Mouse (Mus musculus): ENCODE measurements at regions not wholly inside any gene's neighbourhood (a gene's known extent, or its start where the extent isn't known, plus 50 kb on each side); places are given as distances from the start of the nearest gene placed in this dataset.

GRCm38 (mm10) chr10:17356041-17356440 is 367.0 kb upstream of the Cited2 start:
- DNase-seq (ENCODE audit: low spot score in 2 of 2), result no peak

- DNase-seq (ENCODE audit: low spot score in 2 of 2), result no peak
Observed at GRCm38 (mm10) chr10:17362643-17363042, 360.4 kb upstream of the Cited2 start.

DNA sequence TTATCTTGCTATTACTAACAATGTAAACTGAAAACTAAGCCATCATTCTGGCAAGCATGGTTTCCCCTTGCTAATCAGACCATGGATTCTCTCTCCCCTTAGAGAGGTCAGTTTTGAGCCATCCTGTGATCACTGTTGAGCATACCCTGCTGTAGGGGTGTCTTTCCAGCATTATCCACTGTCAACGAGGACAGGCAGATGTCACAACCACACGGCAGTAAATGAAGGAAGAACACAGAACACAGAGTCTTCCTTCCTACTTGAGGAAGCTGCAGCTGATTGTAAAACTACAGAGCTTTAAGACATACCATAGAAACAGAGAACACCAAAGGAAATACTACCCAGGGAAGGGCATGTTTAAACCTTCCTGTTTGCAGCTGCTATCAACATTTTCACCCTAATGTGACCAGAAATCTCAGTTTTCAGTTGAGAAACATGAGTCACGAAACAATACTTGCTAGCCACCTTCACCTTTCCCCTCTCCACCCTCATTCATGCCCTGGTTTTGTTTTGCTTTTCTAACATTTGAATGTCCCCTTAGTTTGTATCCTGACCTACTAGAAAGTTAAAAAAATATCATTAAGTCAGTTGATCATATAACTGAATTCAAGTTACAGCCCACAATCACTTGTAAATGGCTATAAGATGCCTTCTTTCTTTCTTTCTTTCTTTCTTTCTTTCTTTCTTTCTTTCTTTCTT is 356.8 kb upstream of the Cited2 start:
- DNase-seq (ENCODE audit: low spot score in 2 of 2), result no peak

GRCm38 (mm10) chr10:17367026-17367425 is 356.0 kb upstream of the Cited2 start:
- no peak for DNase-seq (ENCODE audit: low spot score in 2 of 2)

DNA sequence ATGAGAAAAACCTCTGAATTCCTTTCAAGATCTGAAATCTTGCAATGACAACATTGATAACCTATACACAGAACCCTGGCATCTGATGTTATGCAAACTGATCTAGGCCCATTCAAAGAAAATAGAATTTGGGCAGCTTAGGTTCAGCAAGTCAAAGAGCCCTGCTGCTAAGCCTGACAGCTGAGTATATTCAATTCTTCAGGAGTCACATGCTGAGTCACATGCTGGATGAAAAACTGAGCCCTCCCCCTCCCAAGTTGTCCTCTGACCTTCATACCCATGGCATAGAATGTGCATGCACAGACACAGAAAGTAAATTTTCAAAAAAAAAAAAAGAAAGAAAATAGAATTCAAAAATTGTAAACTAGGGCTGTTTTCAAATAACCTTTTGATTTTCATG is 355.6 kb upstream of the Cited2 start:
- no peak for DNase-seq (ENCODE audit: low spot score in 2 of 2)

- DNase-seq (ENCODE audit: low spot score in 2 of 2), result no peak
Observed at GRCm38 (mm10) chr10:17368636-17369035, 354.4 kb upstream of the Cited2 start.

DNA sequence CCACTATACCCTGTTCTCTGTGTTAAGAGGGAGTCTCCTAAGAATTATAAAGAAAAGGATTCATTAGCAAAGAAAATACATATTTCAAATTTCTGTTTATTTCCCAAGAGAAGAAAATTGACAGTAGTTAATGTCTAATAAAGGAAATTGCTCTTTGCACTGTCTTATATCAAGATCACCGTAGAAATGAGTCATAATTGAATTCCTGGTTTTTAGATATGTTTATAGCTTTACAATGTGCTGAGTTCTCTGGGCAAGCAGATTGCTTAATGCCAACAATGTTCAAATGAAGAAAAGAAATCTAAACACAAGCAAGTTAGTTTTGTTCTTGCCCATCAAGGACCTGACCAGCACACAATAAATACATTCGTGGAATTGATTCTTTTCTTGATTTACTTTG is 350.1 kb upstream of the Cited2 start:
- no peak for DNase-seq (ENCODE audit: low spot score in 2 of 2)

DNA sequence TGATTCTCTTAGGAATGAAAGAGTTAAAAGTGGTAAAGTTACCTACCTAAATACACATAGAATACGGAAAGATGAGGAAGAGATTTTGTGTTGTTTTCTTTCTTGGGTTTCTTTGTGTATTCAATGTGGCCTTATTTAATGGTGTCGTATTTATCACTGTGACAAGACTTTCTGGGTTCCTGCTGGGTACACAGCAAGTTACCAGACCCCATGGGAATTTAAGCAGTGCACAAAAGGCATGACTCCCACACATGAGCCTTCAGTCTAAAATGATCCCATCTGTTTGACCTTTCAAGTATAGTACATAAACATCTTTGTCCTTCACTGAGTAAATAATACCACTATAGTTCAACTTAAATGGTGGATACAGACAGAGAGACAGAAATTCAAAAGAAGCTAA is 349.0 kb upstream of the Cited2 start:
- no peak for DNase-seq (ENCODE audit: low spot score in 2 of 2)

DNA sequence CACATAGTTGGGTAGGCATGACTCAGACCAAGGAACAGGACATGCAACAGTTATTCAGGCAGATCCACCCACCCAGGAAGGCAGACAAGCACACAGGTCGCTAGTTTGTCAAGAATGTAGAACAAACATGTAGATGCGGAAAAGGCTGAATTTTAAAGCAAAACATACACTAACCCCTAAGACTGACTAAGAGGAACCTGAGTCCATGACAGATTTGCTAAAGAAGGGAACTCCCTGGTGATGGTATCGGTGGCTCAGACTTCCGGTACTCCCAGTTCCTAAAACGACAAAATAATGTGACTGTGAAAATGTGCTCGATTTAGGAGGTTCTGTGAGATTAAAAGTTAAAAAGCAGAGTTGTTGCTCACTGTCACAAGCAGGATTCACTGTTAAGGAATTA is 340.0 kb upstream of the Cited2 start:
- DNase-seq (ENCODE audit: low spot score in 2 of 2), result no peak

GRCm38 (mm10) chr10:17385181-17385580 is 337.8 kb upstream of the Cited2 start:
- no peak for DNase-seq (ENCODE audit: low spot score in 2 of 2)

DNA sequence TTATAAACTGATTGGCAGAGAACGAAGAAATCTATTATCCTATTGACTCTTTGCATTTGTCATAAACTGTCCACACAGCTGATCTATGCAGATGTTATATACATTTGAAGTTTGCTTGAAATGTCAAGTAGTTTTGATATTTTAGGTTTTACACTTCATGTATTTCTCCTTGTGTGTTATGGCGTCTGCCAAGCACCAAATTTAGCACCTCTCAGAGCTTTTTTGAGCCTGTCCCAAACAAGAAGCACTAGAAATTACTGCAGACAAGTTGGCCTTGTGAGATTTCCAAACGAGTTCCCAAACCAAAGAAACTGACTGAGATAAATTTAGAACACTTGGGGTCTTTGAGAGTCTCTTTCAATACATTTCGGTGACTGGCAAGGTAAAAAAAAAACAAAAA is 335.7 kb upstream of the Cited2 start:
- no peak for DNase-seq (ENCODE audit: low spot score in 2 of 2)

- no peak for DNase-seq (ENCODE audit: low spot score in 2 of 2)
Observed at GRCm38 (mm10) chr10:17395495-17396224, 327.4 kb upstream of the Cited2 start.

GRCm38 (mm10) chr10:17403899-17404298 is 319.1 kb upstream of the Cited2 start:
- no peak for DNase-seq (ENCODE audit: low spot score in 2 of 2)

GRCm38 (mm10) chr10:17407854-17408606 is 315.0 kb upstream of the Cited2 start:
- no peak for DNase-seq (ENCODE audit: low spot score in 2 of 2)

DNA sequence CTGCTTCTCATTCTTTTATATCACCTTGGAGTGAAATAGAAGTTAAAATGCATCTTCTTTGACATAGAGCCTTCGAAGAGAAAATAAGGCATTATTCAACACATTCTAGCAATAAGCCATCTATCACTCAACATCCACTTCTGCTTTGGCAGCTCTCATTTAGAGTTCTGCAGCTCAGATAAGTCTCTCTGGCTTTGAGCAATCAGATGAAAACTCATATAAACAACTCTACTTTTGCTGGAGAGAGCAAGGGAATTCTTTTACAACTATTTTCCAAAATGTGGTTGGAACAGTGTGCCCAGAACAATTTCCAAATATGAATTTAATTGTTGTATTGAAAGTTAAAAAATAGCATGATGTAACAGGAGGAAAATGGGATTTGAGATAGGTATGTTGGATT is 314.2 kb upstream of the Cited2 start:
- no peak for DNase-seq (ENCODE audit: low spot score in 2 of 2)

DNA sequence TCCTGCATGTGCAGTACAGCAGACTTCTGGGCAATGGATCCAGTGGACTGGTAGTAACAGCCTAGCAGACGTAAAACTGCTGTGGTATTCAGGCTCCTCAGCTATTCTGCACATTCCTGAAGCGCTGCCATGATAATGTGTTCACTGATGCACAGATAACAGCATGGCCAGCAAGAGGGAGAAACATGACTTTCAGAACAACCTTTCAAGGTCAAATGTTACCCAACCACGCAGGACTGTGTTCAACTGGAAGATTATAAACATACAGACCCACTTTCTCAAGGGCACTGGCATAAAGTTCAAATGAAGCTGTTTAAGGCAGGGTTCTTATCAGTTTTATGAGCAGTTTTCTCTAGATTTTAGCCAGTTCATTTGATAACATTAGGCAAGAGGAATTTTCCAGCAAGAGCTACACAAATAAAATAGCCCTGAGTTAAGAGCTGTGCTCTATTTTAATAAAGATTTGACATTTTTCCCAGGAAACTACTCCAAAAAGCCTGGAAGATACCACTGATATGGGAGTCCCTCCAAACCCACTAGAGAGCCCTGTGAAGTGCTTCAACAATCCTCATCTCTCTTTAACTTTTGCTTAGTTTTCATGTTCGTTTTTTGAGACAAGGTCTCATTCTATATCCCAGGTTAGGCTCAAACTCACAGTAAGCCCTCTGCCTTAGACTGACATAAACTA is 311.6 kb upstream of the Cited2 start:
- no peak for DNase-seq (ENCODE audit: low spot score in 2 of 2)

DNA sequence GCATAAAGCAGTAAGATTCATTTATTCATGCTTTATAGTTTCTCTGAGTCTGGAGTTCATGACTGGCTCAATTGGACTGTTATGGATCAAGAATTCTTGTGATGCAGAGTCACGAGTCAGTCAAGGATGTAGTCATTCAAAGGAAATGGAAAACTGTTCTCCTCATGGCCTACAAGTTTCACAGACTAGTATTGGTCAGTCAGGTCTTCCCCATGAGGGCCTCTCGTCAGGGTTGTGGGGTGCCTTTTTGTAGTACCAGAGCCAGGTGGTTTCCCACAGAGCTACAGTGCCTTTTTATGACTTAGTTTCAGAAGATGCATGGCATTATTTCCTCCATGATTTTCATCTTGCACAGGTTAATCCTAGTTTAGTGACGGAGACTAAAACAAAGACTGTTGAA is 307.9 kb upstream of the Cited2 start:
- no peak for DNase-seq (ENCODE audit: low spot score in 2 of 2)

DNA sequence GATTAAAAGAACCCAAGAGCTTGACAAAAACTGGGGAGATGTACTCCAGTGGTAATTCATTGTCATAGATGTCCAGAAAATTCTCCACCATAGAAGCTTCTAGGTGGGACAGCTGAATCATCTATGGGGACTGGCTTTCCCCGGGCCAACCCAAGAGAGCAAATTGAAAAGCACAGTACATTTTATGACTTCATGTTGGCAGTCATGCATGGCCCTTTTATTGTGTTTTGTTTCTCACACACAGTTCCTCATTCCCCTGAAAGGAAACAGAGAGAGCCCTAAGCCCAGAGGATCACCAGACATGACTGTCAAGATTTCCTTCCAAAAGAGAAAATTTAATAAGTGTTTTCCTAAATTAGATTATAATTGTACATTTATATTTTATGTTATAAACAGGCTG is 306.9 kb upstream of the Cited2 start:
- DNase-seq (ENCODE audit: low spot score in 2 of 2), result peak; percentile 60 to 65

DNA sequence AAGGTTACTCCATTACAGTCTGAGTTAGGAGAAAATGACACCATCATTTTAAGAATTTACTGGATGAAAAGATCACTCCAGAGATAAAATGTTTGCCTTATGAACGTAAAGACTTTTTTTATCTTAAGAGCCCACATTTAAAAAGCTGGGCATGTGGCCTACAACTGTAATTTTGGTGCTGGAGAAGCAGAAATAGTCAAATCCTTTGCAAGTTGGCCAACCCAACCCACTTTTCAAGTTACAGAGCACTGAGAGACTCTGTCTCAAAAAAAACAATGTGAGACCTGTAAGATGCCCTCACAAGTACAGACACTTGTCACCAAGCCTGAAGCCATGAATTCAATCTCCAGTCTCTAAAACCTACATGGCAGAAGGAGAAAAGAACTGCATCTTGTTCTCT is 305.6 kb upstream of the Cited2 start:
- DNase-seq (ENCODE audit: low spot score in 2 of 2), result no peak

DNA sequence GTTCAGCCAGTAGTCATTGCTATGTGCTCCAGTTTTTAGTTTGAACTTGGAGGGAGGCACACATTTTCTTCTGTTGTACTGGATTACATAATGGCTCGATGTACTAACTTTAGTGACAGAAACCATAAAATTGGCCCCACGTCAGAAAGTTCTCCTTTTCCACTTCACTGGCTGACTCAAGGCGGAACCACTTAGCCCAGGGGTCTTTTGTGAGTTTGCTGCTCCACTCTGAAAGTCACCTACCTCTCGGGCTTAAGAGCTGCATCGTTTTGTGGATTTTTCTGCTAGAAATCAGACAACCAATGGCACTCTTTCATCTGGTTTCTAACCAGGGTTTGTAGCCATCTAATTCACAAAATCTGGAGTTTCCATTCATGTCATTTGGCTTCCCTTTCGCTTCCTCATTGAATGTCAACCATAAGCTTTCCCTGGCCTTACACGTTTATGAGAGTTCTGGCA is 304.8 kb upstream of the Cited2 start:
- DNase-seq (ENCODE audit: low spot score in 2 of 2), result peak; percentile 69 to 71

GRCm38 (mm10) chr10:17423584-17424278 is 299.3 kb upstream of the Cited2 start:
- DNase-seq (ENCODE audit: low spot score in 2 of 2), result no peak
